Mouse (Mus musculus) cortical plate, adult 2 months (tissue): Measurements from ENCODE around the gene Cenpb. TPM values are rescaled to one million over a fixed set of nuclear protein-coding genes. Genes with fewer than 3 reads are reported as not detected.
"Not testable (repeated sequence)": the region's sequence is repeated elsewhere in the genome, so short reads cannot be mapped to it uniquely, and the experiment has no call there.

ENCODE experiments used
- H3K27ac ChIP-seq: fragments of 200-500 bp; 2 replicates; pipeline ENCODE4 v1.5.1; 2012; ENCODE audit warnings: low read length, control low read depth, inconsistent platforms; ENCODE audit not compliant: insufficient read depth
- H3K4me1 ChIP-seq: fragments of 200-500 bp; 2 replicates; pipeline ENCODE4 v1.6.1; 2011; ENCODE audit warnings: low read length; ENCODE audit not compliant: control insufficient read depth, insufficient read depth
- H3K4me3 ChIP-seq: fragments of 200-500 bp; 2 replicates; pipeline ENCODE4 v1.5.1; 2011; ENCODE audit warnings: mild to moderate bottlenecking, low read length, control low read depth; ENCODE audit not compliant: insufficient read depth
- CTCF ChIP-seq: fragments of 200-500 bp; IDR thresholded peaks from 2 replicates; pipeline ENCODE4 v1.5.1; 2011; ENCODE audit warnings: mild to moderate bottlenecking, control low read depth, low read length; ENCODE audit not compliant: insufficient read depth; ENCODE audit errors: extremely low read depth
- POLR2A ChIP-seq: fragments of 200-500 bp; IDR thresholded peaks from 2 replicates; pipeline ENCODE4 v1.6.1; 2011; ENCODE audit warnings: mild to moderate bottlenecking, low read length, control low read depth; ENCODE audit not compliant: insufficient read depth; ENCODE audit errors: extremely low read depth
- polyA plus RNA-seq: library from polyadenylated mRNA; depleted of rRNA; stranded (reverse); fragments of >200 nt; gene quantifications from 2 replicates; pipeline ENCODE4 v1.2.3, GENCODE M21; 2012; rRNA removed

The Cenpb gene
- 82.1 and 87.2 TPM in 2 replicates for polyA plus RNA-seq

DNA sequence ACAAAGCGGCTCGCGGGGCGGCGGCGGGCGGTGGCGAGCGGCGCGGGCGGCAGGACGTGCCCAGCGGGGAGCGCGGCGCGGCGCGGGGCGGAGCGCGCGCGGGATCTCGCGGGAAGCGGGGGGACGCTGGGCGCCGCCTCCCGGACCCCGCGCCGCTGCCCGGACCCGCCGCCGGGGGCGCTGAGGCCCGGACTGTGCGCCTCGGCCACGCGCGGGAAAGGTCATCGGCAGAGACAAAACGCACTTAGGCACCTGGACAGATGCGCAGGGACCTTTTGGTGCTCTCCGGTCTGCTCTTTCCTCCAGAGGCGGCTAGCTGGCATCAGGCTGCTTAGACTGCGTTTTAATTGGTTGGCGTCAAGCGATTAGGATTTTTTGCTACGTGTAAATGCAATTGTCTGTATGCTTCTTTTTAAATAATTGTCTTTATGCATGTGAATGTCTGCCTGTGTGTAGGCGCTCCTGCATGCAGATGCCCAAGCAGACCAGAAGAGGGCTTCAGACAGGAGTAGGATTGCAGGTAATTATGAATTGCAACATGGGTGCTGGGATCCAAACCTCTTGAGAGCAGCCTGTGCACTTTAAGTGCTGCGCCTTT is at the start of gene Cenpb:
TSS of gene Cenpb (minus strand) at position 78 of the 598 bp plus-strand sequence.
- TF ChIP-seq CTCF (peak; percentile 25; the same call in 1 of the 2 replicates), POLR2A (peak; percentile 55; the same call in 1 of the 2 replicates)
- Histone ChIP-seq H3K4me1 (peaks cover 4% of the 10 kb centered on the region), H3K4me3 (peak within 1 kb of the TSS; percentile 100), H3K27ac (peak within 1 kb of the TSS; percentile 98)

DNA sequence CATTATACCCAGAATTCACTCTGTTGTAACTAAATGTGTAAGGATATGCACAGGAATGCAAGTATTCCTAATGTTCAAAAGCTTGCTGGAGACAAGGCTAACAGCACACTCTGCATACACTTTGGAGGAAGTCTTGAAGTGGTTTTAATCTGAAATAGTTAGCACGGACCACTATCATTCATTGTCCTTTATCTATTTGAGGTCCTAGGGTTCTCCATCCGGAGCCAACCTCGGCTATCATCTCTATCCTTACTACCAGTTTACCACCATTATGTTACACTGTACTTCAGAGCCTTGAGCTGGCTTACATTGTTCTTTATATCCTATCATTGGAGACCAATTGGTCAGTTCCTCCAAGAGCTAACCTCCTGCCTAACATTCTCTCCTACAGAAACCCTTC is 47.4 kb upstream of the Cenpb start:
- Histone ChIP-seq H3K4me3 (no peak overlapping the region), H3K4me1 (no peaks in the 10 kb centered on the region), H3K27ac (no peak overlapping the region)
- TF ChIP-seq CTCF (no peak), POLR2A (no peak)

DNA sequence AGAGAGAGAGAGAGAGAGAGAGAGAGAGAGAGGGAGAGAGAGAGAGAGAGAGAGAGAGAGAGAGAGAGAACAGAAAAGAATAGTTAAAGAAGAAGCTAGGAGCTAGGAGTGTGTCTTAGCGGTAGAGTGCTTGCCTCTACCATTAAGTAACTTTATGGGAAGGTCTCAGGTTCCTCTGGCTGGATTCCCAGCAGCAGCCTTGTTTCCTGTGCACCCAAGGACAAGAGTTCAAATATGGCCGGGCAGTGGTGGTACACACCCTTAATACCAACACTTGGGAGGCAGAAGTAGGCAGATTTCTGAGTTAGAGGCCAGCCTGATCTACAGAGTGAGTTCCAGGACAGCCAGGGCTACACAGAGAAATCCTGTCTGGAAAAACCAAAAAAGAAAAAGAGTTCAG is 46.8 kb upstream of the Cenpb start:
- H3K27ac ChIP-seq, H3K4me1 ChIP-seq, H3K4me3 ChIP-seq: not testable (repeated sequence)

DNA sequence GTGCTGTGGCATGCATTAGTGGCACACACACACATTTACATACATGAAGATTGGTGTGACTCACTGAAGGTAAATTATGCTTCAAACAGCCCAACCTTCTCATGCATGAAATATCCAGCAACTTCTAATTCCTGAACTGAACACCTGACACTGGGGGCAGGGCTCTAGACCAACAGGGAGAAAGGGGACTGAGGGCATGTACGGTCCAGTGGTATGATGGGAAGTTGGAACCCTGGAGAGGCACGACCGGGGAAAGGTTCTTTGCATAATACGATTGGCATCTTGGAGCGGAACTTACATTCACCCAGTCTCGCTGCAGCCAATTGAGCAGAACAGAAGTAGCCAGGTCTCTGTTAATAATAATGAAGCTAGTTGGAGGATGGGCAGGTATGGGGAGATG is 45.3 kb upstream of the Cenpb start:
- TF ChIP-seq POLR2A (no peak), CTCF (no peak)
- H3K4me3 ChIP-seq: no peak overlapping the region
- no peak overlapping the region for H3K27ac ChIP-seq
- H3K4me1 ChIP-seq: no peaks in the 10 kb centered on the region

DNA sequence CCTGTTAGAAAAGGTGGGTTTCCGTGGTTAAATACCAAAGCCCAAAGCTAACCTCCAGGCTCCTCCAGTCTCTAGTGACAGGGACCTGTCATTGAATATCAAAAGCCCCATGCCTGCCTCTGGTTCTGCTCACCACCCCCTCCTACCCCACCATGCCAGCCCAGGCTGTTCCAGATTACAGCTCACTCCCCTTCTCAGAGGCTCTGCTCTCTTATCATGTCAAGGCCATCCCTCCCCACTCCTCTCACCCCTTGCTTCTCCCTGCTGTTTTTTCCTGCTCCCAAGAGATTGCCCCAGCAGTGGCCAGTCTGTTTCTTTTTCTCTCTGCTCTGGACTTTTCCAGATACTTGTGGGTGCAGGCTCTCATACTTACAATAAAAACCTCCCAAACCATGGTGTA is 43.7 kb upstream of the Cenpb start:
- TF ChIP-seq POLR2A (no peak), CTCF (no peak)
- H3K4me3 ChIP-seq: no peak overlapping the region
- no peaks in the 10 kb centered on the region for H3K4me1 ChIP-seq
- no peak overlapping the region for H3K27ac ChIP-seq

DNA sequence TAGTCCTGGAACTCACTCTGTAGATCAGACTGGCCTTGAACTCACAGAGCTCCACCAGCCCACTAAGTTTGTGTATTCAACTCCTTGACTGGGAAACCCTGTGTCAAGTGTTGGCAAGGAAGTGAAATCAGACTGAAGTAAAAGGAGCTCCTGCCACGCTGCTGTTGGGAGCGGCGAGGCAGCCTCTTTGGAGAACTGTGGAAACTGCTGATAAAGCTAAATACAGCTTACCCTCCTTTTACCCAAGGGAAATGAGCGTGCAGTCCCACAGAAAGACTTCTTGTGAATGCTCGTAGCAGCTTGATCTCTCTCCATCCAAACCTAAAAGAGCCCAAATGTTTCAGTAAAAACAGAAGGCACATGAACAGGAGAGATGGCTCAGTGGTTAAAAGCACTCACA is 42.7 kb upstream of the Cenpb start:
- Histone ChIP-seq H3K4me1 (no peaks in the 10 kb centered on the region), H3K27ac (no peak overlapping the region)
- TF ChIP-seq POLR2A: no peak
- no peak for TF ChIP-seq CTCF

DNA sequence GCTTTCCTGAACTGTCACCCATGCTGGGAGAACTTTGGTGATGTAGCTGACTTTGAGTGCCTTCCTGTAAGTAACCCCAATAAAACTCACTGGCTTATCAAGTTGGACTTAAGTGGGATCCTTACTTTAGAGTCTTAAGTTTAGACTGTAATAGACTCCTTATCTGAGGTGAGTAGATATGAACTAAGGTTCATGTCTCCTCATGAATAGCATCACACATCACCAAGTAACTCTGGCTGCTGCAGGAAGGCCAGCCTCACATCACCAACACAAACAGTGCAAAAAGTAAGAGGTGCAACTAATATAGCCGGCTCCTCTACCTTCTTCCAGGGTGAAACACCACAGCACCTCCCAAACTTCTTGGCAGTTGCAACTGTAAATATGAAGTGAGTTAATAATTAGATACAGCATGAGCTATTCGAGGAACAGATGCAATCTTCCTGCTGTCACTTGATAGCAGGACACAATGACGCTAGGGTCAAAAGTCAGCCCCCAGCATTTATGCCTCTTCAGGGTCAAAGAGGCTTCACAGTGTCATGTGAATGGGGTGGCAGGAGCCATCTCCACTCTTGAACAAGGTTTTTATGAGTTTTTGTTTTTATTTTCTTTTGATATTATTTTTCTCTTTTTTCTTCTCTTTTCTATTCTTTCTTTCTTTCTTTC is 42.1 kb upstream of the Cenpb start:
- TF ChIP-seq CTCF (no peak), POLR2A (no peak)
- Histone ChIP-seq H3K4me3 (no peak overlapping the region), H3K27ac (no peak overlapping the region), H3K4me1 (no peaks in the 10 kb centered on the region)

More for the DNA sequence above, 42.7 kb upstream of the Cenpb start:
- no peak overlapping the region for H3K4me3 ChIP-seq

DNA sequence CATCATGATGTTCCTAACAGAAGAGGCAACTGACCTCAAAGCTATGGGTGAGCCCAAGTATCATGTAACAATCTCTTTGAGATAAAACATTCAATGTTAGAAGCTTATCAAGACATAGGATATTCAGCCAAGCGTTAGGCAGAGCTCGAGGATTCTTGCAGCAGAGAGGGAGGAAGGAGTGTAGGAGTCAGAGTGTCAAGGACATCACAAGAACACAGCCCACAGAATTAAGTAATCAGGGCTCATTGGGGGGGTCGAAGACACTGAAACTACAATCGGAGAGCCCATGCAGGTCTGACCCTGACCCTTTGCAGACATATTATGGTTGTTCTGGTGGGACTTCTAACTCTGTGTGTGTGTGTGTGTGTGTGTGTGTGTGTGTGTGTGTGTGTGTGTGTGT is 40.2 kb upstream of the Cenpb start:
- Histone ChIP-seq H3K4me3 (no peak overlapping the region), H3K4me1 (no peaks in the 10 kb centered on the region), H3K27ac (no peak overlapping the region)
- TF ChIP-seq POLR2A (no peak), CTCF (no peak)

DNA sequence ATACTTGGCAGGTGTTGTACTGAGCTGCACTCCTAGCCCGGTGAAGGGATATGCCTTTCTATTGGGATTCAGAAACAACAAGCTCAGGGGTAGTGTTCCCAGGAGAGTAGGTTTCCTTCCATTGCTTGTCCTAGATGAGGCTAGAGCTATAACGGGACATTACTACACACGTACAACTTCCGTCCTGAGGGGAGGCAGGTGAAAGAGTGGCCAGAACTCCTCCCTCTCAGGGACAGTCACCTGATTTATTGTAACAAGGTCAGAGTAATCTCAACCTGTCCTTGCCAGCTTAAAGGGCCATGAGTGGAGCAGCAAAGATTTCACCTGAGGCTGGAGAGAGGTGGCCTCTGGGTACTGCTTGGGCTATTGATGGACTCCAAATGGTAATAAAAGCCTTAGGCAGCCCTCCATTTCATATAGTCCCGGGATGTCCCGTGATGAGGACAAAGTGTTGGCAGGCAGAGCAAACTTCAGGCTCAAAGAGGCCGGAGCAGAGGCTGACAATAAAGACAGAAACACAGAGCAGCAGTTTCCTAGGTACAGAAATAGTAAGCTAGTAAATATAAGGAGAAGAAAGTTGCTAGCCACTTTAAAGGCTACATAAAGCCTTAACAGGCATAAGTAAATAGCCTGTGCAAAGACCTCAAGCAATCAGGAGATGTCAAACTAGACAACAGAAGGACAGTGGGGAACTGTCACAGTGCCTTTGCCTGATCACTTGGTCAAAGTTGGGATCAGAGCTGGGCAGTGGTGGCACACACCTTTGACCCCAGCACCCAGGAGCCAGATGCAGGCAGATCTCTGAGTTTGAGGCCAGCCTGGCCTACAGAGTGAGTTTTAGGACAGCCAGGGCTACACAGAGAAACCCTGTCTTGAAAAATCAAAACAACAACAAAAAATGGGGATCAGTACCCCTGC is 36.3 kb upstream of the Cenpb start:
- H3K4me1 ChIP-seq: peaks cover 3% of the 10 kb centered on the region
- TF ChIP-seq CTCF (no peak), POLR2A (no peak)

DNA sequence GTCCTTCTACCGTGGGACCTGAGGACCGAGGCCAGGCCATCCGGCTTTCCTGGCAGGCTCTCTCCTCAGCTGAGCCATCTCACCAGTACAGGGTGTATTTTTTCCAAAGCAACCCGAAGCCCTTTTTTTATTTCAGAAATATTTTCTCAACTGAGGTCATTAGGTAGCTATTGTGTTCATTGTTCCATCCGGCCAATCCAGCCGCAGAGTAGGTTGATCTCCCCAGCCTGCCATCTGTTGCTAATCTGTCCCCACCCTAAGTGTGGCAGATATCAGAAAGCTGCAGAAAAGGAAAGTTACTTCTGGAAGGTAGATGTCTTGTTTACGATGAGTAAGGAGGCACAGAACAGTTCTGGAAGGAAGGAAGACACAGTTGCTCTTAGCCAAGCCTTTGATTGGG is 33.9 kb upstream of the Cenpb start:
- Histone ChIP-seq H3K4me1 (peaks cover 5% of the 10 kb centered on the region), H3K27ac (no peak overlapping the region), H3K4me3 (no peak overlapping the region)
- TF ChIP-seq POLR2A: no peak
- no peak for TF ChIP-seq CTCF

More for the DNA sequence above, 36.3 kb upstream of the Cenpb start:
- H3K4me3 ChIP-seq: no peak overlapping the region
- H3K27ac ChIP-seq: no peak overlapping the region
